Comparison of ENCODE assay signal across 8 mouse cellular contexts in genomic region chr9:72653533-72653932, GRCm38 (mm10). TPM values are rescaled to one million over a fixed set of nuclear protein-coding genes. Genes with fewer than 3 reads are reported as not detected.
DNase-seq lines count a peak whose midpoint lies in the region; ATAC-seq and TF ChIP-seq lines count a peak whose summit lies in the region.
"Had no signal": no experiment of that assay in that cellular context is flagged by ENCODE, and none has a peak within 500 bp of the region (broad histone marks: within the 10 kb centered on the region; RNA-seq: fewer than 3 reads in every experiment).

No protein-coding gene starts in this region.

- peaks cover 37% of the 10 kb centered on the region for H3K4me1 ChIP-seq in kidney, embryonic 15.5 days
- peaks cover 7% of the 10 kb centered on the region; the same call in 1 of the 2 replicates for H3K4me1 ChIP-seq in kidney, adult 2 months (ENCODE audit: control insufficient read depth, insufficient read depth, low read length)
- peaks cover 16% of the 10 kb centered on the region for H3K4me1 ChIP-seq in brown adipose tissue, adult 24 weeks (ENCODE audit: control insufficient read depth, insufficient read depth, insufficient read length, low read length)
- peaks cover 16% of the 10 kb centered on the region for H3K4me1 ChIP-seq in embryonic fibroblast, embryonic 13.5 days (ENCODE audit: control insufficient read depth, insufficient read depth, low read length)
- H3K4me1 ChIP-seq in limb, embryonic 11.5 days (ENCODE audit: control insufficient read depth, insufficient read depth, low read length) = peaks cover 20% of the 10 kb centered on the region

- H3K4me2 ChIP-seq in kidney, embryonic 15.5 days = peak overlapping the region; percentile 50
- peak overlapping the region; percentile 28; the same call in 1 of the 2 replicates for H3K4me2 ChIP-seq in limb, embryonic 11.5 days (ENCODE audit: low read depth, severe bottlenecking)

- 0 out of 2 replicates have a peak, but pooled peaks have one; percentile 23 for ATAC-seq in kidney, embryonic 15.5 days (replicated peaks; ENCODE audit: low FRiP score)
- ATAC-seq in limb, embryonic 11.5 days (ENCODE audit: insufficient number of reproducible peaks, low FRiP score, low TSS enrichment, low read depth) = 0 out of 2 replicates have a peak, but pooled peaks have one; percentile 15

- H3K27ac ChIP-seq in kidney, embryonic 15.5 days = peak overlapping the region; percentile 89
- H3K27ac ChIP-seq in kidney, adult 2 months (ENCODE audit: insufficient read depth, low read depth, low read length) = no peak overlapping the region
- peak overlapping the region; percentile 76 for H3K27ac ChIP-seq in brown adipose tissue, adult 24 weeks (replicated peaks; ENCODE audit: low read depth, low read length)
- H3K27ac ChIP-seq in embryonic fibroblast, embryonic 13.5 days (ENCODE audit: insufficient read depth, low read length) = peak overlapping the region; percentile 96
- peak overlapping the region; percentile 98 for H3K27ac ChIP-seq in limb, embryonic 11.5 days (replicated peaks; ENCODE audit: low read depth, low read length)

- DNase-seq in kidney, adult 2 months = no peak
- DNase-seq in limb, embryonic 11.5 days (ENCODE audit: low spot score) = peak; percentile 53
- no peak for DNase-seq in left cerebral cortex, postnatal 14 days (ENCODE audit: low spot score in 2 of 2)
- DNase-seq in right cerebral cortex, postnatal 25 days = no peak
- DNase-seq: thymus, postnatal 14 days had no signal

- no peaks in the 10 kb centered on the region for H3K9me3 ChIP-seq in kidney, embryonic 15.5 days (replicated peaks)
- no peaks in the 10 kb centered on the region for H3K9me3 ChIP-seq in limb, embryonic 11.5 days (ENCODE audit: control insufficient read depth, low read length)

- no peak overlapping the region for H3K9ac ChIP-seq in kidney, embryonic 15.5 days
- H3K9ac ChIP-seq in limb, embryonic 11.5 days (ENCODE audit: low read length) = peak overlapping the region; percentile 47

- H3K36me3 ChIP-seq in kidney, embryonic 15.5 days = no peaks in the 10 kb centered on the region
- no peaks in the 10 kb centered on the region for H3K36me3 ChIP-seq in kidney, adult 2 months (ENCODE audit: control insufficient read depth, insufficient read depth, low read length)
- H3K36me3 ChIP-seq in limb, embryonic 11.5 days (ENCODE audit: control insufficient read depth, insufficient read depth, low read length) = no peaks in the 10 kb centered on the region

- H3K27me3 ChIP-seq in kidney, embryonic 15.5 days = no peaks in the 10 kb centered on the region
- H3K27me3 ChIP-seq in kidney, adult 2 months (replicated peaks; ENCODE audit: control insufficient read depth, insufficient read depth, low read length) = no peaks in the 10 kb centered on the region
- no peaks in the 10 kb centered on the region for H3K27me3 ChIP-seq in limb, embryonic 11.5 days (ENCODE audit: control insufficient read depth, insufficient read depth, low read length)

- 17% methylated on average over 4 of the region's 4 CpGs for WGBS in kidney, embryonic 15.5 days
- 57% methylated on average over 4 of the region's 4 CpGs for WGBS in kidney, adult 2 months
- WGBS in limb, embryonic 11.5 days = 29% methylated on average over 4 of the region's 4 CpGs

- TF ChIP-seq CTCF in kidney, adult 2 months (conservative IDR thresholded peaks at IDR 0.05; ENCODE audit: insufficient read depth, insufficient read length, low read depth, low read length) = no peak
- TF ChIP-seq CTCF in embryonic fibroblast, embryonic 13.5 days (IDR thresholded peaks at IDR 0.05; ENCODE audit: borderline replicate concordance, insufficient read depth, low read length) = no peak

- TF ChIP-seq POLR2A in kidney, adult 2 months (IDR thresholded peaks at IDR 0.05; ENCODE audit: low read depth, low read length) = no peak
- TF ChIP-seq POLR2A in embryonic fibroblast, embryonic 13.5 days (IDR thresholded peaks at IDR 0.05; ENCODE audit: low read depth, low read length) = 0 out of 2 replicates have a peak, but pooled peaks have one; percentile 46

- intact Hi-C loops in left cerebral cortex, postnatal 14 days (cut with DNase I) = no loop called here

- H3K4me3 ChIP-seq in kidney, embryonic 15.5 days (replicated peaks) = no peak overlapping the region
- H3K4me3 ChIP-seq in kidney, adult 2 months (ENCODE audit: insufficient read depth, low read depth, low read length) = no peak overlapping the region
- no peak overlapping the region for H3K4me3 ChIP-seq in brown adipose tissue, adult 24 weeks (ENCODE audit: insufficient read depth, low read depth, low read length)
- no peak overlapping the region for H3K4me3 ChIP-seq in embryonic fibroblast, embryonic 13.5 days (ENCODE audit: insufficient read depth, low read length)
- no peak overlapping the region for H3K4me3 ChIP-seq in limb, embryonic 11.5 days (ENCODE audit: low read depth, low read length)

RNA-seq across cellular contexts. Expression of gene Nedd4, which starts 8.6 kb away (rescaled TPM):
- 647 and 670 TPM in 2 replicates for polyA plus RNA-seq in kidney, embryonic 15.5 days (2015; fragmentation: Nextera tagmentation; extraction: Ambion mirVana)
- 104 and 118 TPM in 2 replicates for polyA plus RNA-seq in kidney, adult 2 months (2012; rRNA removed)
- 162 and 164 TPM in 2 replicates for polyA plus RNA-seq in brown adipose tissue, adult 24 weeks (2012; ENCODE audit: insufficient read depth, insufficient read length, missing spikeins)
- 1,359 and 1,364 TPM in 2 replicates for polyA plus RNA-seq in embryonic fibroblast, embryonic 13.5 days (2011; ENCODE audit: insufficient read length, low read depth, missing spikeins)
- 815 and 849 TPM in 2 replicates for polyA plus RNA-seq in limb, embryonic 11.5 days (2014; fragmentation: Nextera tagmentation; extraction: Ambion mirVana)
- 100 to 1,000 TPM; 298 to 311 TPM for total RNA-seq in left cerebral cortex, postnatal 14 days (2021)
